Mouse (Mus musculus): ENCODE measurements around the gene Mpv17l2.

Gene Mpv17l2

DNA sequence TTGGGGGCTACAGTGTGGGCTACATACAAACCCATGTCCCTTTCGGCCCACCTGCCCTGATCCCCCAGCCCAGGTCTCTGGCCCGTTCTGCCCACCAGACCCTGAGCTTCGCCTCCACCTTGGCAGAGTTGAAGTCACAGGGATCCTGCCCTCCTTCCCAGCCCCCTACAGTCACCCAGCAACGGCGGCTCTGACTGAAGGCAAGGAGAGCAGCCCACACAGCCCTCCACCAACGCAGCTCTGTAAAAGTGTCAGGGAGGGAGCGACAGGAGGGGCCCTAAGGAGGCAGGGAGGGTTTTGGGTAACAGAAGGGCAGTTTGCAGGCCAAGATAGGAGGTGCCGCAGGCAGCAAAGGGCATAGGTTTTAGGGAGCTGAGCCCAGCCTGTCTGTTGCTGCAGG, 30.1 kb upstream of the Mpv17l2 start:
- DNase-seq (ENCODE audit: low read depth, low spot score), result no peak

DNA sequence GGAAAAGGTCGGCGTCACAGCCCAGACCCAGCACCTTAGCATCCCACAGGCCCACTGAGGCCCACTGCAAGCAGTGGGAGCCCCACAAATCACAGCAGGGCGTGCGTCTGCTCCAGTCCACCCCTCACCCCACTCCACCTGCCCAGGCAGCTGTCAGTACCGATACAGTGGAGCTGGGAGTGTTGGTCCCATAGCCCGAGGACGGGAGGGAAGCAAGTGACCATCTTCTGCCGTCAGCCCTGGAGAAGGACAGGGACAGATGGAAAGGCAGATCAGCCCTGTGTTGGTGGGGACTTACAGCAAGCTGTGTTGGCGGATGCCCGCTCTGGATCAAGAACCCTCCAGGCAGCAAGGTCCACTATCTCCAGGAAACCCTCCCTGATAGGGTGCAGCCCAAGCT, 28.3 kb upstream of the Mpv17l2 start:
- DNase-seq (ENCODE audit: low read depth, low spot score), result no peak

DNA sequence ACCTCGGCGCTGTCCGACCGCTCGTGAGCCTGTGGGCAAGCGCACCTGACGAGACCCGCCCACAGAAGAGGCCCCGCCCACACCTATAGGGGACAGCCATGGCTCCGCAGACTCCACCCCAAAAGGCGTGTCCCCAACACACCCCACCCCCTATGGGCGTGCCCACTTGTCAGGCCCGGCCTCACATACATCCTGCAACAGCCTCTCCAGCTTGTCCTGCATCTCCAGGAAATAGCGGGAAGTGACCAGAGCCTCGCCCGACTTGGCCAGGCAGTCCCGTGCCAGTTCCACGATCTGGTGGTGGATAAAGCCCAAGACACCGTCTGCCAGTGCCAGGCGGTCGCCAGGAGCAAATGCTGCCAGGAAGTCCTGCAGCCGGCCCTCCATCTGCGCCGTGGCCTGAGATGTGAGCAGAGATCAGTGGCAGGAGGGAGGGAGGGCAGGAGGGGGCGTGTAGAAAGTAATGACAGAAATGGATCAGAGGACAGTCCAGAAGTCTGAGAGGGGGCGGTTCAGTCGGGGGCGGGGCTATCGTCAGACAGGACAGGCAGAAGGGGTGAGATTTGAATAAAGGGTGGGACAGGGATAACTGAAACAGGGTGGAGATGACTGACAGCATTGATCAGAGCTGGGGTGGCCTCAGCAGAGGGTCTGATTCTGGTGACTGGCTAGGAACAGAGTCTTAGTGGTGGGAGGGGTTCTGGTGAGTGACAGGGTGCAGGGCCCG, 27.4 kb upstream of the Mpv17l2 start:
- no peak for DNase-seq (ENCODE audit: low read depth, low spot score)

DNA sequence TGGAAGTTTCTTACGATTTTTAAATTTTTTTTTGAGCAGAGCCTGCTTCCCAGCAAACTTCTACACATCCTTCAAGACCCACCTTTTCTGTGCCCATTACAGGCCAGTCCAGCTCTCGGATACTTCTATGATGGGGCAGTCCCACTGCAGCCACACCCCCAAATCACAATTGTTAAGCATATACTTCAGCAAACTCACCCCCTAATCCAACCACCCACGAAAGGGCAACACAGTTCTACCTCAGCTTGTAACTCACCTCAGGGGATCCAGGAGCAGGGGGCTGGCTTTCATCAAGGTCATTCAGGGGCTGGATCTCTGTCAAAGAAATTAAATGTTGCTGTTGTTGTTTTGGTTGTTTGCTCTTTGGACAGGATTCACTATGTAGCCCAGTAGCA, 26.3 kb upstream of the Mpv17l2 start:
- no peak for DNase-seq (ENCODE audit: low read depth, low spot score)

DNA sequence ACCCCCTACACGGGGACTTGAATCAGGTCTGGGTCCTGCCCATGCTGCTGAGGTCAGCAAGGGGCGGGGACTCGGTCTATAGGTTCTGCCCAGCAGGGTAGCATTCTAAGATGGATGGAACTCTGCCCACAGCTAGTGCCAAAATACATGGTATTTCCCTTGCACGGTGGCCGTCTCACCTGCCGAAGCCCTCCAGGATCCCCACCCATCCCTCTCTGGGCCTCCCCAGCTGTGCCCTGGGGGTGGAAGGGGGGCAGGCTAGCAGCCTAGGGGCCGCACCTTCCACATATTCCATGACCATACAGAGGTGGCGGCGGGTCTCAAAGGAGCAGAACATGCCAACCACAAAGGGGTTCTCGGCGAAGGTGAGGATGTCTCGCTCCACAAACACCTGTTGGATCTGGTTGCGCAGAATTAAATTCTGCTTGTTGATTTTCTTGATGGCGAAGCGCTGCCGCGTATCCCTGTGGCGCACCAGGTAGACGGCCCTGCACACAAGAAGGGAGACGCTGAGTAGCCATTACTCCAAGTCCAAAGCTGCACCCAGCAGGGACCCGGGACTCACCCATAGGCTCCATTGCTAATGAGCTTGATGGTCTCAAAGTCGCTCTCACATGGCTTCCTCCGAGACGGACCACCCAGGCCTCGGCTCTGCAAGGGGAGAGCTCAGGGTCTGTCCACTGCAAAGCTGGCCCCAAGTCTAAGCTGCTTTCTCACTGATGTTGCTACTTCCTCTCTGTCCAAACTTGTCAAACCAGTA, 25.7 kb upstream of the Mpv17l2 start:
- no peak for DNase-seq (ENCODE audit: low read depth, low spot score)

DNA sequence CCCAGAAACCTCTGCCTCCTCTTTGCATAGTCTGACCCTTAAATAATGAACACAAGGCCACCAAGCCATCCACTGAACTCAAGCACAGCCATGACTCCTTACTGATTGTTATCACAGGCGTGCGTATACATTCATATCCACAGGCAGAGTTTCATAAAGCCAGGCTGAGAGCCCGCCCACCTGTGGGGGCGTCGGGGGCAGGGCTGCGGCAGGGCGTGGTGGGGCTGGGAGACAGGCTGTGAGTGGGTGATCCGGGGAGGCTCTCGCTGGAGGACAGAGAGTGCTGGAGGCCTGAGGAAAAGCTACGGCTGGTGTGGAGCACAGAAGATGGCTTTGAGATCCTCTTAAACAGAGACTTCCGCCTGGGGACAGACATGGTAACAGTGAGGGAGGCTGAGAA, 19.3 kb upstream of the Mpv17l2 start:
- no peak for DNase-seq (ENCODE audit: low read depth, low spot score)

DNA sequence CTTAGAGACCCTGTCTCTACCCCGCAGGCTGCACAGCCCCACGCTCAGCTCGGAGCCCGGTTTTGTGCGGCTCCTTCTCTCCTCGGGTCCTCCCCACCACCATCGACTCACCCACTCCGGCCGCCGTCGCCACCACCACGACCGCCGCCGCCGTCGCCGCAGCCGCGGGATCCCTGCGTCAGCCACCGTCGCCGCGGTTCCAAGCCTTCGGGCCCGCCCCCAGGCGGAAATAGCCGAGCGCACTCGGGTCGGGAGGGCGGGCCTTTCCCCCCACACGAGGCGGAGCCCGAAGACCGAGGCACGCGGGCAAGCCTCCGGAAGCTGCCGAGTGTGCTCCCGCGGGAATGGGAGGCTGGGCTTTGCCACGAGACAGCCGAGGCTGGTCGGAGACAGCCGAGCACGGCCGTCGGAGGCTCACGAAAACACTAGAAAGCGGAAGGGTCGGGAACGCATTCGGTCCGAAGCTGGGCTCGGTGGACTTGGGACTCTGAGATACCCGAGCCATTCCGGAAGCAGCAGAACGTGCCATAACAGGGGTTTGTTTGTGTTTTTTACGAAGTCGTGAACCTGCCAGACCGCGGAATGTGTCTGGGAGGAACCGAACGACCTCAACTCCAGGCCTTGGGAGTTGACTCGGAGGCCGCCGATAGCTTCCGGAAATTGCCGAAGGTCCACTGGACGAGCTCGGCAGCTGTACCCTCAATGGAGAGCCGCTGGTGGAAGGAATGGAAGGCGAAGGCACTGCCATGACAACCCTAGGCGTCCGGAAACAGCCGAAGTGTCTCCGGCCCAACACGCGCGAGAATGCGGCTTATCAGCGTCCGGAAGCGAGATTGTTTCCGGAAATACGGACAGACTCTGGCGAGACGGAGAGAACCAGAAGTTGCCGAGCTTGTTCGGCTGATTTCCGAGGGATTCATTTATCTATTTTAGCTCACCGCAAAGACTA, 16.0 kb upstream of the Mpv17l2 start, which contains the start of gene Pik3r2:
TSS of gene Pik3r2 (minus strand) at position 218 of the 949 bp plus-strand sequence.
- peak; percentile 96 for DNase-seq (ENCODE audit: low read depth, low spot score)

DNA sequence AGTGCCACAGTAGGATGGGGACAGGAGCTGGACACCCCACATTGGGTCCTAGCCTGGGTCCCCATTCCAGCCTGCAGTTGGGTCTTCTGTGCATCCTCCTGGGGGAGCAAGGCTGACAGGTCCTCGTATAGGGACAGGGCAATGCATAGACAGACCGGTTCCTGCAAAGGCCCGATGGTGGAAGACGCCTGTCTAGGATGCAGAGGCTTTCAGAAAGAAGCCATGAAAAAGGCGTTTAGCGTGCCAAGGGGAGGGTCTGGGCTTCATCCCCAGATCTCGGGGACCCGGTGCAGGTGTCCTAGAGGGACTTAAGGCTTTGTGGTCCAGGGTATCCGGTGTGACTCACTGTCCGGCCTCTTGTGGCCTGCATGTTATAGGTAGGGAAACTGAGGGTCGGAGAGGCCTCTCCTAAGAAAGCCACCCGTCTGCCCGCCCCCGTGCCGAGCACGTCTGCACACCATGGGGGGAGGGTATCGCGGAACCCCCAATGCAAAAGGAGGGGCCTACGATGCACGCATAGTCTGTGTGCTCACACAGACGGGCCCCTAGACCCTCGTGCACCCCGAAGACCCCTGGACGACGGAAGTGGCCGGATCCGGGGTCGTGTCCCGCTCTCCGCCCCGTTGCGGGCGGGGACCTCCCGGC, 15.2 kb upstream of the Mpv17l2 start:
- DNase-seq (ENCODE audit: low read depth, low spot score), result no peak

DNA sequence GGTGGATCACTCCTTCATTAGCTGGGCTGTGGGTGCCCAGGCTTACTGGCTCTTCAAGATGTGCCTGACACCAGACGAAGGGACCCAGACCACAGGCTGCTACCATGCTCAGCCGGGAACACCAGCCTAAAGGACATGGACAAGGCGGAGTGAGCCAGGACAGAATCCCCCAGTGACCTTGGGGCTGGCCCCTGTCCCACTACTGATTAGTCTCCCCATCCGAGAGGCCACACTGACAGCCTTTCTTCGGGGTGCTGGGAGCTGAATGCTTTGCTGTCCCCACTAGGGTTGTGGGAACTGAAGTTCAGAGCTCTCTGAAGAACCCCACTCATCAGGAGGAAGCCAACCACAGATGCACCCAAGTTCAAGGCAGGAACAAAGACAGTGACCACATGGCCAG, 14.5 kb upstream of the Mpv17l2 start:
- no peak for DNase-seq (ENCODE audit: low read depth, low spot score)

DNA sequence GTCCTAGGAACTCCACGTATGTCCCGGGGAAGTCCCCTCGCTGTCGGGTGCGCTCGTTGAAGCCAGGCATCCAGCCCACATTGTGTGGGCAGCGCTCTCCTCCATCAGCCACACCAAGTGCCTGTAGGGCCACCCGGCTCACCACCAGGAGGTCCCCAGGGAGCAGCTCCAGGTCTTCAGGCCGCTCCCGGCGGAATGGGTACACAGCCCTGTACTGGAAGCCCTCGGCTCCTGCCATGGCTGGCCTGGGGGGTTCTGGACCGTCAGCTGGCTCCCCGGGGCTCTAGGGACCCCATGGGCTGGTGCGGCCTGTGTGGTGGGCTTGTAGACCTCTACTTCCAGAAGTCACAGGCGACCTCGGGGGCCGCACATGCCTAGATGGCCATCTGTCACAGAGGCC, 14.0 kb upstream of the Mpv17l2 start:
- no peak for DNase-seq (ENCODE audit: low read depth, low spot score)

DNA sequence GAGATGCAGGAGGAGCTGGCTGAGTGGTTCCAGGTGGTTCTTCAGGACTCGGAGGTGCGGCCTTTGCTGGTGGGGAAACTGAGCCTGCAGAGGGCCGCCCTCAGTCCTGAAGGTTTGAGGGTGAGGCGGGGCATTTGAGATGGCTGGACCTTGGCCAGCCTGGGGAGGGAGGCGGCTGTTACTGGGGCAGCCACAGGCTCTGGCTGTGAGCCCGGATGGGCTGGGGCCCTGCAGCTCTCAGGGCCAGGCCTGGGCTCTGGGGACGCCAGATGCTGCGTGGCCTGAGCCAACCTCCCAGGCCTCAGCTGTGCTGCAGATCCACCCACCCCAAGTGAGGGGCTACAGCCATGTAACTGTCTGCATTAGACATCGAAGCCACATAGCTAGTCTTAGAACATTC, 13.1 kb upstream of the Mpv17l2 start:
- no peak for DNase-seq (ENCODE audit: low read depth, low spot score)

DNA sequence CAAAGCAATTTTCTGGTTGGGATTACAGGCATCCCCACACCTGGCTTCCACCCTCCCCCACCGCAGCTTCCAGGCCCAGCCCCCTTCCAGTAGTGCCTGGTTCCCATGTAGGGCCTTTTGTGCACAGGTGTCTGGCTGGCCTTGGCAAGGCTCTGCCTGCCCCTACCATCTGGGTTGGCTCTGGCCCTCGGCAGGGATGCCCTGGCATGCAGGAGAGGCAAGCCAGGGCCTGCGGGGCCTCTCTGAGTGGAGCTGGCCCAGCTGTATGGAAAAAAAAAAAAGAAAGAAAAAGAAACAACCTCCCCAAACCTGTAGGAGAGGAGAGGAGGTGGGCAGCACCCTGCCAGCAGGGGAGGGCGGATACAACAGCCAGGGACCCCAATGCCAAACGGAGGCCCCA, 12.7 kb upstream of the Mpv17l2 start:
- no peak for DNase-seq (ENCODE audit: low read depth, low spot score)

DNA sequence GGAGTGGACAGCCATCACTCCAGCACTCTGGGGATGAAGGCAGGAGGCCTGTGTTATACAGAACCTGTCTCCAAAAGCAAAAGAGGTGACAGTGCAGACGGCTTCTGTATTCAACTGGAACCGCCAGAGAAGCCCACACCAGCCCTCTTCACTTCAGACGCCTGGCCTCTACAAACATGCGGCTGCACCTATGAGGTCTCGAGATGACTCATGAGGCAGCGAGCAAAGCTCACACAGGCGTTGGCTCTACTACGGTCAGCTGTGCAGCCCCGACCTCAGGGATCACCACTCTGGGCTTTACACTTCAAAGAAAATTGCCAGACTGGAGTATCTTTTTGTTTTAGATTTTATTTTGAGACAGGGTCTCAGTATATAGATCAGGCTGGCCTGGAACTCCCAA, 12.1 kb upstream of the Mpv17l2 start:
- no peak for DNase-seq (ENCODE audit: low read depth, low spot score)

DNA sequence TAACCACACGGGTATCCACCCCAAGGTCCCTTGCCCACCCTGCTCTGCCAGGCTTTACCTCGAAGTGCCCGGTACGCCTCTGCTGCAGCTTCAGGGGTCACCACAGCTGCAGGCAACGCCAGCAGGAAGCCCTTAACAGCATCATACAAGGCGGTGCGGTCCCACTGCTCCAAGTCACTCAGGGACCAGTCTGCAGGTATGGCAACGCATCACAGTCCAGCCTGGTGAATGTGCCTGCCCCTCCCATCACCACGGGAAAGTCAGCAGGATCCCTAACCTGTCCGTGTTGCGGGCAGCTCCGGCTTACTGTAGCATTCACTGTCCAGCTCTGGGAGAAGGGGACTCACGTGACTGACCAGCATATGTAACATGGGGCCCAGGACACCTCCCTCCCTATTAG, 11.3 kb upstream of the Mpv17l2 start:
- no peak for DNase-seq (ENCODE audit: low read depth, low spot score)

DNA sequence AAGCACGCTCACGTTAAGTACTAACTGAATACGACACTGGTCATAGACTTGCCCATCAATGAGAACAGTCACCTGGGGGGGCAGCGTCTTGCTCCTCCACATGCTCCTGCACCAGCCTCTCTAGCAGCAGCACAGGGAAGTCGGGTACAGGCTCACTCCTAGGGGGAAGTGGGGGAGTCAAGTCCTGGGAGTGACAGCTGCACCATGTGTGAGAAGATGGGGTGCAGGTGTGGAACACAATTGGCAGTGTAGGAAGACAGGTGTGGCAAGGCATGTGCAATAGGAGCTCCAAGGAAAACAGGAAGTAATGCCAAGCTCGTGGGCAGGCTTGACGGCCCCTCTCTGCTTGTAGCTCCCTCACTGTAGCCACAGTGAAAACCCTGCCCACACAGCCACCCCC, 10.5 kb upstream of the Mpv17l2 start:
- DNase-seq (ENCODE audit: low read depth, low spot score), result no peak

DNA sequence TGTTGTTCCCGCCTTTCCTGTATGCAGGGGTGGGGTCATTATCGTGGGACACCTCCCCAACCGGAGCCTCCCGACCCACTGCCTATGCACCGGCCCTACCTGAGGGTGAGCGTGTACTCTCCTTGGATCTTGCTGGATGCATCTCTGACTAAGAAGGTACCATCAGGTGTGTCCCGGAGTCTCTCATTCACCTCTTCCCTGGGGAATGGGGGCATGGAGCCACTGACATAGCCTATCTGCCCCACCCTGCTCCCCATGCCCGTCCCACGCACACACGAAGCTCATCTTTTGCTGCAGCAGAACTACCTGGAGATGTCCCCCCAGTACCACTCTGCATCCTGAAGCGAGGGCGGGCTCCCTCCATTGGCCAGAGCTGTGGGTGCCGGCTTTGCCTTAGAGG, 10.0 kb upstream of the Mpv17l2 start:
- no peak for DNase-seq (ENCODE audit: low read depth, low spot score)

DNA sequence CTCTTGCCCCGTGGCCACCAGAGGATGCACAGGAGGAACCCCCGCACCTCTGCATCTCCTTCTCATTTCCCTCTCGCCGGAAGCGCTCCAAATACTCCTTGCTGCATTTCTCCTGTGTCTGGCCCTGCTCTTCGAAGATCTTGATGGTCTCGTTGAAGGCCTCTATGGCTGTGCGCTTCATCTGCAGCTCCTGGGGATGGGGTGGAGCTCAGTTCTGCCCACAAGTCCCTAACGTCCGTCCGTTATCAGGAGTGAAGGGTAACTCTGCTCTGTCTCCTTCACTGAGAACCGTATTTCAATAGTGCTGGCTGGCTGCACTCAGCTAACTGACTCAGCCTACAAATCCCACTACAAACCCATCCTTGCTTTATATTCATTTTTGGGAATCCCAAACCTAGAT, 9.1 kb upstream of the Mpv17l2 start:
- DNase-seq (ENCODE audit: low read depth, low spot score), result no peak

DNA sequence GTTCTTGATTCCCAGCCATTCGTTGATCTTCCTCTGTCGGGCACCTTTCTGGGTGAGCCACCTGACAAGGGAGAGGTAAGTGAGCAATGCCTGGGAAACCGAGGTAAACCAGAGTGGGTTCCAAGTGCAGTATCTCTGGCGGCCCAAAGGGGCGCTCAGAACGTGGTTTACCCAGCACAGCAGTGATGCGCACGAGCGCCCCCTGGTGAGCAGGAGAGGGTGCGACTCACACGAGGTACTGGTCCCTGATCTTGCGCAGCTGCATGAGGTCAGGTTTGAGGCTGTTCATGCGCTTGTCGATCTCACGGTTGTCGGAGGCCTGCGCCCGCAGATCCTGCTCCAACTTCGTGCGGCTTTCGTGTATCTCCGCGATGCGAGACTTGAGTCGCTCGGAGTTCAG, 8.6 kb upstream of the Mpv17l2 start:
- peak; percentile 89 for DNase-seq (ENCODE audit: low read depth, low spot score)

DNA sequence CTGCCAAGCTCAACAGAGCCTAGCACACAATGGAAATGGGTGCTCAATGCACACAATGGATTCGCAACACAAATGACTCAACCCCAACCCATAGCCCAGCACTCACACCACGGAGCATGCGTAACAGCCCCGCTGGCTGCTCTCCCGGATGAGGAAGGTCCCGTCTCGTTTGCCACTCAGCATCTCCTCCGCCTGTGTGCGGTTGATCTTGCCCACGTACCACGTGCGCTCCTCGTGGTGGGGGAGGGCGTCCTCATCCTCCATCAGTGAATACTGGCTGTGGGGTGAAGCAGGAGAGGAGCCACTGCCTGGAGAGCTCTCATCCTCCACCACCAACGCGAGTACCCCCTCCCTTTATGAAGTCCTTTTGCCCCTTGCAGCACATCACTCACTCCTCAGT, 8.2 kb upstream of the Mpv17l2 start:
- DNase-seq (ENCODE audit: low read depth, low spot score), result no peak

DNA sequence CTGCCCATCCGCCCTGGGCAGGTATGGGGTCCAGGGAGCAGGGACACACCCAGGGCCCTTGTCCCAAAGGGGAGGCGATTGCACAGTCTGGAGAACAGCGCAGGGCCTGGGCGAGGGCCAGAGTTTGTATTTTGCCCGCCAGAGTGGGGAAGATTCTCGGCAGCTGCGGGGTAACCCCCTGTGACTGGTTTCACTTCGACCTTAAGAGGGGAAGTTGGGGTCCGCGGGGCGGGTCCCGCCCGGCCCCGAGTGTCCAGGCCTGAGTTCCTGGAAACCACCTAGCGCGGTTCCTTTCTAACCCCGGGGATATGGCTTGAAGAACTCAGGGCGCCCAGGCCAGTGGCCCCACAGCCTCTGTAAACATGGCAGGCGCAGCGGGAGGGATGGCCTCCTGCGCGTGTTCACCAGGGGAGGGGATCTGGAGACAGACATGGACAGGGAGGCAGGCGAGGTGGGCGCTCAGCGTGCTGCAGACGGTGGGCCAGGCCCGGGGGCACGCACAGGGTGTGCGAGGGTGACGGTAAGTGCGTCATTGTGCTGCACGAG, 7.6 kb upstream of the Mpv17l2 start:
- DNase-seq (ENCODE audit: low read depth, low spot score), result no peak

DNA sequence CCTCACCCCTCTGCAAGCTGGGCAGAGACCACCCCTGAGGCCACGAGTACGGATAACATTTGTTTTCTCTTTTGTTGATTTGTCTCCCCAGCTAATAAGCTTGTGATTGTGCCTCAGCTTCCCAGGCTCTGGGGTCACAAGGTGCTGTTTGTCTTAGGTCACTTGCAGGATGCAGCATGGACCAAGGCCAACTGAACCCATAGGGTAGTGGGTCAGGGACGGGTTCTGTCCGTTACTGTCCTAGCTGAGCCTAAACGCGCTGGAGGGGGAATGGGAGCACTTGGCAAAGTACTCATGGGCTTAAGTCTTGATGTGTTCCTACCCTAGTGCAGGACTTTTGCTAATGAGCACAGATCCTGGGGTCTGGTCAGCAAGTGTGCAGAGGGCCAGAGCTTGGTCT, 6.8 kb upstream of the Mpv17l2 start:
- no peak for DNase-seq (ENCODE audit: low read depth, low spot score)

Measured in telencephalon, adult 2 months (tissue).